ENCODE assay signal across 8 mouse cellular contexts in genomic region chr10:103402171-103402570, GRCm38 (mm10). TPM values are rescaled to one million over a fixed set of nuclear protein-coding genes. Genes with fewer than 3 reads are reported as not detected.
A peak's percentile ranks its signal among the peaks of the same experiment; 100 is the strongest.
DNase-seq lines count a peak whose midpoint lies in the region; ATAC-seq and TF ChIP-seq lines count a peak whose summit lies in the region.

No protein-coding gene starts in this region.

- H3K4me3 ChIP-seq in MEL (ENCODE audit: control insufficient read depth in 1 of 2, insufficient read depth in 1 of 2, low read depth in 2 of 2, low read length in 2 of 2), result no peak overlapping the region

- no peak for ATAC-seq in erythroid progenitor cell, adult 5-6 weeks (replicated peaks; ENCODE audit: low FRiP score, poor library complexity, severe bottlenecking)

- H3K79me2 ChIP-seq in MEL (ENCODE audit: control insufficient read depth, insufficient read depth, low read length, poor library complexity), result no peaks in the 10 kb centered on the region

- no peak for TF ChIP-seq POLR2A in MEL (IDR thresholded peaks at IDR 0.05; ENCODE audit: control insufficient read depth in 1 of 2, insufficient read depth in 1 of 2, low read depth in 1 of 2, low read length in 2 of 2, poor library complexity in 1 of 2)

- H3K36me3 ChIP-seq in MEL (ENCODE audit: control insufficient read depth in 1 of 2, insufficient read depth in 2 of 2, low read length in 2 of 2), result no peaks in the 10 kb centered on the region

- peak; percentile 13 for TF ChIP-seq RAD21 in MEL (IDR thresholded peaks at IDR 0.05; ENCODE audit: low read depth, low read length)

- no peaks in the 10 kb centered on the region for H3K27me3 ChIP-seq in MEL (ENCODE audit: control insufficient read depth in 1 of 2, insufficient read depth in 2 of 2, low read length in 2 of 2)

- no peak for TF ChIP-seq EP300 in MEL (IDR thresholded peaks at IDR 0.05; ENCODE audit: low read depth in 1 of 2, low read length in 2 of 2)

- H3K4me1 ChIP-seq in MEL (ENCODE audit: control insufficient read depth in 1 of 2, insufficient read depth in 2 of 2, low read length in 2 of 2), result no peaks in the 10 kb centered on the region

- peak; percentile 34 for DNase-seq in kidney, postnatal 14 days
- DNase-seq in kidney, postnatal 4 days, result no peak
- peak; percentile 16 for DNase-seq in MEL (ENCODE audit: low read depth, low spot score)
- DNase-seq in cerebellum, adult 9-10 months, result peak; percentile 72
- peak; percentile 16 to 62 for DNase-seq in left cerebral cortex, adult 9 months (ENCODE audit: low spot score in 2 of 2)
- no peak for DNase-seq in right cerebral cortex, postnatal 14 days
- no peak for DNase-seq in urinary bladder, adult 2 months (ENCODE audit: low spot score)

- no peaks in the 10 kb centered on the region for H3K9me3 ChIP-seq in MEL (replicated peaks; ENCODE audit: insufficient read depth, low read length)

- peak in 2 of 3 experiments; percentile 28 to 43; a peak in 4 of 6 replicates for TF ChIP-seq CTCF in MEL (IDR thresholded peaks at IDR 0.05 in 2 of 3, conservative IDR thresholded peaks at IDR 0.05 in 1 of 3; ENCODE audit: control insufficient read depth in 1 of 3, insufficient read depth in 1 of 3, low read depth in 2 of 3, low read length in 3 of 3, poor library complexity in 1 of 3, severe bottlenecking in 1 of 3)

- no peak overlapping the region for H3K9ac ChIP-seq in MEL (ENCODE audit: control insufficient read depth, low read depth, low read length, poor library complexity, severe bottlenecking)

- no peak overlapping the region for H3K27ac ChIP-seq in MEL (ENCODE audit: control insufficient read depth, low read depth, low read length)

TF ChIP-seq in MEL, 35 proteins besides CTCF, POLR2A, EP300 and RAD21:
- TF ChIP-seq MAX (IDR thresholded peaks at IDR 0.05; ENCODE audit: low read length) (no peak), MYC (IDR thresholded peaks at IDR 0.05; ENCODE audit: low read depth, low read length) (no peak), ELF1 (IDR thresholded peaks at IDR 0.05; ENCODE audit: low read depth, low read length) (no peak), KAT2A (conservative IDR thresholded peaks at IDR 0.05; ENCODE audit: low read depth, low read length) (no peak), SMC3 (IDR thresholded peaks at IDR 0.05; ENCODE audit: low read depth, low read length) (peak; percentile 20; the same call in 1 of the 2 replicates)
TF ChIP-seq in MEL: peak in this region for 1.

RNA-seq across cellular contexts. Expression of gene Slc6a15, which starts 34.6 kb away (rescaled TPM):
- not detected in 2 replicates for total RNA-seq in MEL (2012; rRNA removed)
- polyA plus RNA-seq in MEL (2012; ENCODE audit: insufficient read depth in 1 of 2, insufficient read length in 2 of 2, low read depth in 1 of 2, low replicate concordance in 2 of 2, missing spikeins in 1 of 2), result not detected
- total RNA-seq in erythroid progenitor cell, adult 5-6 weeks (2015; ENCODE audit: low replicate concordance), result not detected in 2 replicates
- not detected in 2 replicates for total RNA-seq in erythroid progenitor cell, adult 5-6 weeks (2017; ENCODE audit: low replicate concordance)
- polyA plus RNA-seq in urinary bladder, adult 2 months (2012; rRNA removed), result 1.4 and 1.5 TPM in 2 replicates

Comparison
In these comparisons a context has a peak if more than half of its experiments do, and no peak if none do; other contexts are left out.
1. DNase-seq: peak in kidney, postnatal 14 days (single experiment), MEL (single experiment), cerebellum, adult 9-10 months (single experiment) and left cerebral cortex, adult 9 months (2 of 2); none in kidney, postnatal 4 days (0 of 2), right cerebral cortex, postnatal 14 days (single experiment) and urinary bladder, adult 2 months (single experiment).